Mouse (Mus musculus): Measurements from ENCODE around the gene Arhgap33. TPM values are rescaled to one million over a fixed set of nuclear protein-coding genes. Genes with fewer than 3 reads are reported as not detected.
"Not testable (repeated sequence)": the region's sequence is repeated elsewhere in the genome, so short reads cannot be mapped to it uniquely, and the experiment has no call there.

The Arhgap33 gene
- polyA plus RNA-seq, 2 experiments from 2014 or later, result 0.46 to 0.67 TPM

DNA sequence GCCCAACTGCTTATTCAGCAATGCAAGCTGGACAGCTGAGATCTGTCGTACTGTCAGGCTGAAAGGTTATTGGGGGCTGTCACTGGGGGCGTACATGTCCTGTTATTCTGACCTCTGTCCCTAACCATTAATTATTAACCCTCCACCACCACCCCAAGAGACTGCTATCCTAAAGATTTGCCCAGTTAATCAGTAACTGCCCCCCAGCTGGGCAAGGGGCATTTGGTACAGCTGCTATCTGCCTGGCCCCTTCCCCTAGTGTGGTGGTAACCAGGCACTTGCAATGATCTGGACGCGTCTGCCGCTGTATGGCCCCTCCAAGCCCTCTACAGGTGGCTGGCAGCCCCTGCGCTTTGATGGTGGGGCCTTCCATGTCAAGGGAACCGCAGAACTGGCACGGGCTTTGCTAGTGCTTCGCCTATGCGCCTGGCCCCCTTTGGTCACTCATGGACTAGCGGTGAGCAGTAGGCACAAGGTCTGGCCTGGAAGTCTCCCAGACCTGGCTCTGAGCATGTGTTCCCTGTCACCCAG lies 41.4 kb downstream of the Arhgap33 start, which contains the start of gene Prodh2:
Gene Prodh2, plus strand, starts transcription at position 222 of the 531 bp plus-strand sequence.
- ATAC-seq, result no peak

DNA sequence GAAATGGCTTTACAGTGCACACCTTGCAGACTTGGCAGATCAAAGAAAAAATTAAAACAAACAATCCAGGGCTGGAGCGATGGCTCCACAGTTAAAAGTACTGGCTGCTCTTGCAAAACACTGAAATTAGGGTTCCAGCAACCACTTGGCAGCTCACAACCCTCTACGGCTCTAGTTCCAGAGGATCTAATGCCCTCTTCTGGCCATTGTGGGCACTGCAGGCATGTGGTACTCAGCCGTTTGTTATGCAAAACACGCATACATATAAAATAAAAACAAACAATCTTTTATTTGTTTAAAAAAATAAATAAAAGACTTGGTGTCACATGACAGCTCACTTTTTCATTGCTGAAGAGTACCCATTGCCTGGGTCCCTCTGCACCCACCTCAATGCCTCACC lies 42.1 kb downstream of the Arhgap33 start:
- ATAC-seq, result peak; percentile 26

DNA sequence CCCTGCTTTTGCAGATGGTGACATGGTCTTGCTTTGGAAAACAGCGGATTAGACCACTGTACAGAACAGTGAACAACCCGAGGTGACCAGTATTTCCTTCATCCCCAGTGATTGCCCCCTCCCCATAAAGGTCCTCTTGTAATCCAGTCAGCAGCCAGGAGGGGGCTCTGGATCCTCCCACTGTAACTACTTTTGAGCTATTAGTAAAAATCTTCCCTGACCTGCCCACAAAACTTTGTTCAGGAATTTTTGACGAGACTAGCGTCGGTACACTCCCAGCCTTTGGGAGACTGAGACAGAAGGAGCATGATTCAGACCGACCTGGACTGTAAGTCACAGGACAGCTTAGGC lies 43.9 kb downstream of the Arhgap33 start:
- ATAC-seq, result no peak

DNA sequence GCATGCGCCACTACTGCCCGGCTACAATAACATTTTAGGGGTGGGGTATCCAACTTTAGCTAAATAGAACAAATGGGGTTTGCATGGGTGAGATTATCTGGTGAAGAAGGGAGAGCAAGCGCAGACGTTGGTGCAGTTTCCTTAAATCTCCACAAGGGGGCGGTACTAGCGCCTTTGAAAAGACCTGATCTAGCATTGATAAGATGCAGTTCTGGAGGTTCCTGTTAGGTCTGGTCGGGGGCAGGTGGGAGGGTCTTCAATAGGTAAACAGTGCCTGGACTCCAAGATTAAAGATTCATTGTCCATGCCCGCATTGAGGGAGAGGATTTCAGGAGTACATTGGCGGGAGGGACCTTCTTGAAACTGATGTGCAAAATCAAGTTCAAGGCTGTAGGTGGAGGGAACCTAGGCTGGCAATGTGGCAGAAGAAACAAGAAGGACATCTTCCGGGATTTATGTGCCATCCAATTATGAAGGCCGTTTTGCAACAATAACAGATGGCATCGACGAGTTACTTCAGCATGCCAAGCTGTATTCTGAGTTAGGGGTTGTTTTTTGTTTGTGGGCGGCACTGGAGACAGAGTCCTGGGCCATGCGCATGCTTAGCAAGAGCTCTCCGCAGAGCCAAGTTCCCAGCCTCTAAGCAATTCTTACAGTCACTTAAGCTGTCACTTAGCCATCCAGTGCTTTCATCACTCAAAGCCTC lies 44.5 kb downstream of the Arhgap33 start:
- ATAC-seq, result peak; percentile 32

DNA sequence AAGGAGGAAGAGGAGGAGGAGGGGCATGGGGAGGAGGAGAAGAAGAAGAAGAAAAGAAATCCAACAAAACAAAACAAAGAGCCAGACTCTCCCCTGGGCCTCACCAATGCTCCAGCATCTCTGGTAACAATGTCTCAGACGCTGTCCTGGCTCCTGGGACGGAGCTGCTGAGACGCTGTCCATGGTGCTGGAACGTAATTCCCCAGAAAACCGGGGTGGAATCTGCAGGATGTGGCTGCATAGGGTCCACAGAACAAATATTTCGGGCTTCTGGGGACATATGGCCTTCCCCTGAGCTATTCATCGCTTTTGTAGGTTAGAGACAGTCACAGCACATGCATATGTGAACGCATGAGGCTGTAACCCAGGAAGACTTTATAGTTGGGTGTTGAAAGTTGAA lies 50.6 kb downstream of the Arhgap33 start:
- ATAC-seq, result no peak

DNA sequence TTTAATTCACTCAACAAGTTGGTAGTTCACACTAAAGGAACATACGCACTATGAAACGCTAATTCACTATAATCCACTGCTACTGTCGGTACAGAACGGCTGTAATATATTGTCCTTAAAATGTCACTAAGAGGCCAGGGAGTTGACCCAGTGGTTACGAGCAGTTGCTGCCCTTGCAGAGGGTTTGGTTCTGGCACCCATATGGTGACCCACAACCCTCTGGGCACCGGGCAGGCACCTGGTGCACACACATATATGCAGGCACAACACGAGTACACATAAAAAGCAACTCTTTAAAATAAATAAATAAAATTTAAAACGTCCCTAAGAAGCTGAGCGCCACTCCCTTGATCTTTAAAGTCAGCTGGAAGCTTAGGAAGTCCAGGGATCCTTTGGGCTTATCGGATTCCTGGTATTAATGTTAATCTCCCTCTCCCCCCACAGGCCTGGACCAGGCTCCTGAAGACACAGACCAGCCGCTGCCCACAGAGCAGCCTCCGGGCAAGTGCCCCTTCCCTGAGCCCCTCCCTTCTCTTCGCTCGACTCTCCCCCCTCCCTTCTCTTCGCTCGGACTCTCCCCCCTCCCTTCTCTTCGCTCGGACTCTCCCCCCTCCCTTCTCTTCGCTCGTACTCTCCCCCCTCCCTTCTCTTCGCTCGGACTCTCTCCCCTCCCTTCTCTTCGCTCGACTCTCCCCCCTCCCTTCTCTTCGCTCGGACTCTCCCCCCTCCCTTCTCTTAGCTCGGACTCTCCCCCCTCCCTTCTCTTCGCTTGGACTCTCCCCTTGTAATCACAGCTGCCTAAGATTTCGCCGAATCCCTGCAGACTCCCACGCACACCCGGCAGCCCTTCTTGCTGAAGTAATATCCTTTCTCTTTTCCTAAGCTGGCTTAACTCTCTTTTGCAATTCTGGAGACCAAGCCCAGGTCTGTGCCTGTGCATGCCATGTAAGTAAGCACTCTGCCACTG lies 57.2 kb downstream of the Arhgap33 start:
- ATAC-seq, result no peak

DNA sequence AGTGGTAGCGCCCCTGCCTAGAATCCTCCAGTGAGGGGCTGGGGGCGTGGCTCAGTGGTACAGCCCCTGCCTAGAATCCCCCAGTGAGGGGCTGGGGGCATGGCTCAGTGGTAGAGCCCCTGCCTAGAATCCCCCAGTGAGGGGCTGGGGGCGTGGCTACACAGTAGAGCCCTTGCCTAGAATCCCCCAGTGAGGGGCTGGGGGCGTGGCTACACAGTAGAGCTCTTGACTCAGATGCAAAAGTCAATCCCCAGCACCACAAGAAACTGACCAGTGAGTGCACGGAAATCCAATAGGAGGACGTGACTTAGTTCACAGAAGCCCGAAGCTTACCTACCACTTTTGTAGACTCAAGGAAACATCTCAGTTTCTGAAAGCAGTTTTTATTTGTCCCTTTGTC lies 58.7 kb downstream of the Arhgap33 start:
- not testable (repeated sequence) for ATAC-seq

DNA sequence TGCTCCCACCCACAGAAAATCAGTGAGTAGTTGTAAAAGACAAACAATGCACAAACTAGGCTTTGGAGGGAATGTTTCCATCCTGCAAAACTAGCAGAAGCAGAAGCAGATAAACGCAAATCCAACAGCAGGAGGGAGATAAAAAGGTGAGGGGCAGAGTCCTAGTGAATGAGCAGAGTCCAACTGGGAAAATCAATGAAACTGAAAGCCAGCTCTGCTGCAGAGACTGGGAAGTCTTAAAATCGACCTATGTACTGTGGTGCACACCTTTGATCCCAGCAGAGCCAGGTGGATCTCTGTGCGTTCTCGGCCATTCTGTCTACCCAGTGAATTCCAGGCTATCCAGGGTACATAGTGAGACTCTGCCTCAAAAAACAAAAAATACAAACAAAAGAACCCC lies 59.9 kb downstream of the Arhgap33 start:
- ATAC-seq, result no peak

DNA sequence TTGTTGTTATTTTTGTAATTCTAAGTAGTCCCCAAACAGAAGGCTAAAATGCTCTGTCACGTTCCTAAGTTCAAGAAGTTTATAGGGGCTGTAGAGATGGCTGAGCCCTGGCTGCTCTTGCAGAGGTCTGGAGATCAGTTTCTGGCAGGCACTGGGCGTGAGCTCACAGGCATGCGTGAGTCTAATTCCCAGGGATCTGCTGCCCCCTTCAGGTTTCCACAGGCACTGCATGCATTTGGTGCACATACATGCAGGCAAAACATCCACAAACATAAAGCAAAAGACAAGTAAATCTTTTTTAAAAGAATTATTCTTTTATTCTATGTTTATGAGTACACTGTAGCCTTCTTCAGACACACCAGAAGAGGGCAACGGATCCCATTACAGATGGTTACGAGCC lies 62.4 kb downstream of the Arhgap33 start:
- ATAC-seq, result no peak

Other genes starting within 250 kb of the Arhgap33 start
- gene Clip3, start 243.3 kb downstream of the Arhgap33 start, polyA plus RNA-seq (2017; shearing (Covaris generic)), result 1 to 10 TPM; 5.5 to 6.5 TPM
- gene Alkbh6, start 226.3 kb downstream of the Arhgap33 start, polyA plus RNA-seq (2017; shearing (Covaris generic)), result 100 to 1,000 TPM; 179 to 205 TPM
- 10 to 100 TPM in 1 of 2 experiments, 1 to 10 TPM in 1; 9.2 to 16.8 TPM for gene Syne4, start 220.3 kb downstream of the Arhgap33 start, polyA plus RNA-seq (2017; shearing (Covaris generic))
- gene E130208F15Rik, start 213.3 kb downstream of the Arhgap33 start, polyA plus RNA-seq (2017; shearing (Covaris generic)), result not detected
- gene Sdhaf1, start 211.2 kb downstream of the Arhgap33 start, polyA plus RNA-seq (2017; shearing (Covaris generic)), result 1 to 10 TPM; 2.4 to 5.1 TPM
- gene Lrfn3, start 172.3 kb downstream of the Arhgap33 start, polyA plus RNA-seq (2017; shearing (Covaris generic)), result not detected
- 1 to 10 TPM; 6.4 to 7.1 TPM for gene Tyrobp, start 121.3 kb downstream of the Arhgap33 start, polyA plus RNA-seq (2017; shearing (Covaris generic))
- gene Hcst, start 115.2 kb downstream of the Arhgap33 start, polyA plus RNA-seq (2017; shearing (Covaris generic)), result 100 to 1,000 TPM; 356 to 434 TPM
- 10 to 100 TPM; 39.2 to 44.4 TPM for gene Nfkbid, start 113.3 kb downstream of the Arhgap33 start, polyA plus RNA-seq (2017; shearing (Covaris generic))
- gene Aplp1, start 89.5 kb downstream of the Arhgap33 start, polyA plus RNA-seq (2017; shearing (Covaris generic)), result 1 to 10 TPM; 3.1 to 3.5 TPM
- gene Kirrel2, start 77.4 kb downstream of the Arhgap33 start, polyA plus RNA-seq (2017; shearing (Covaris generic)), result not detected
- gene Nphs1, start 76.7 kb downstream of the Arhgap33 start, polyA plus RNA-seq (2017; shearing (Covaris generic)), result not detected
- gene Prodh2, start 41.4 kb downstream of the Arhgap33 start, polyA plus RNA-seq (2017; shearing (Covaris generic)), result not detected
- gene Hspb6, start 17.1 kb upstream of the Arhgap33 start, polyA plus RNA-seq (2017; shearing (Covaris generic)), result 1 to 10 TPM; 1.0 to 3.1 TPM
- 1 to 10 TPM; 5.2 to 6.2 TPM for gene Proser3, start 17.2 kb upstream of the Arhgap33 start, polyA plus RNA-seq (2017; shearing (Covaris generic))
- 100 to 1,000 TPM; 101 to 104 TPM for gene Lin37, start 24.8 kb upstream of the Arhgap33 start, polyA plus RNA-seq (2017; shearing (Covaris generic))
- gene U2af1l4, start 28.2 kb upstream of the Arhgap33 start, polyA plus RNA-seq (2017; shearing (Covaris generic)), result 10 to 100 TPM; 46.5 to 62.1 TPM
- 100 to 1,000 TPM in 1 of 2 experiments, 10 to 100 TPM in 1; 85.4 to 105 TPM for gene Gm49396, start 28.3 kb upstream of the Arhgap33 start, polyA plus RNA-seq (2017; shearing (Covaris generic))
- gene Psenen, start 28.6 kb upstream of the Arhgap33 start, polyA plus RNA-seq (2017; shearing (Covaris generic)), result 100 to 1,000 TPM; 314 to 323 TPM
- gene Igflr1, start 30.4 kb upstream of the Arhgap33 start, polyA plus RNA-seq (2017; shearing (Covaris generic)), result 100 to 1,000 TPM; 210 to 244 TPM
- 10 to 100 TPM; 16.4 to 21.6 TPM for gene Kmt2b, start 53.7 kb upstream of the Arhgap33 start, polyA plus RNA-seq (2017; shearing (Covaris generic))
- 10 to 100 TPM in 1 of 2 experiments, 1 to 10 TPM in 1; 8.1 to 18.0 TPM for gene Zbtb32, start 63.8 kb upstream of the Arhgap33 start, polyA plus RNA-seq (2017; shearing (Covaris generic))
- gene Upk1a, start 77.8 kb upstream of the Arhgap33 start, polyA plus RNA-seq (2017; shearing (Covaris generic)), result under 1 TPM; 0.38 to 0.60 TPM
- gene Cox6b1, start 91.1 kb upstream of the Arhgap33 start, polyA plus RNA-seq (2017; shearing (Covaris generic)), result 100 to 1,000 TPM; 333 to 643 TPM
- not detected for gene Etv2, start 100.8 kb upstream of the Arhgap33 start, polyA plus RNA-seq (2017; shearing (Covaris generic))
- gene Rbm42, start 115.3 kb upstream of the Arhgap33 start, polyA plus RNA-seq (2017; shearing (Covaris generic)), result 10 to 100 TPM; 14.4 to 25.1 TPM
- gene Haus5, start 129.9 kb upstream of the Arhgap33 start, polyA plus RNA-seq (2017; shearing (Covaris generic)), result 10 to 100 TPM; 21.3 to 44.0 TPM
- not detected for gene Pmis2, start 136.5 kb upstream of the Arhgap33 start, polyA plus RNA-seq (2017; shearing (Covaris generic))
- not detected for gene 2200002J24Rik, start 163.9 kb upstream of the Arhgap33 start, polyA plus RNA-seq (2017; shearing (Covaris generic))
- gene Atp4a, start 177.1 kb upstream of the Arhgap33 start, polyA plus RNA-seq (2017; shearing (Covaris generic)), result not detected
- gene Tmem147, start 194.5 kb upstream of the Arhgap33 start, polyA plus RNA-seq (2017; shearing (Covaris generic)), result 10 to 100 TPM; 60.5 to 65.0 TPM
- not detected for gene Gapdhs, start 208.6 kb upstream of the Arhgap33 start, polyA plus RNA-seq (2017; shearing (Covaris generic))
- 1 to 10 TPM; 2.4 to 3.6 TPM for gene Sbsn, start 216.4 kb upstream of the Arhgap33 start, polyA plus RNA-seq (2017; shearing (Covaris generic))
- under 1 TPM in 1 of 2 experiments, not detected in 1; 0.16 TPM for gene Dmkn, start 228.7 kb upstream of the Arhgap33 start, polyA plus RNA-seq (2017; shearing (Covaris generic))

Data from CD4-positive, CD25-positive, alpha-beta regulatory T cell, adult 4 months (primary cell).